Mouse (Mus musculus) E14TG2a.4 (cell line): ENCODE data around the gene Hdac4.

Experiments used
- H3K27me3 ChIP-seq: 2 replicates; pipeline ENCODE4 v1.6.1; 2014; ENCODE audit warnings: low read length, control low read depth; ENCODE audit not compliant: insufficient read depth
- H3K36me3 ChIP-seq: 2 replicates; pipeline ENCODE4 v1.6.1; 2014; ENCODE audit warnings: low read length, control low read depth; ENCODE audit not compliant: insufficient read depth
- H3K4me1 ChIP-seq: replicated peaks from 2 replicates; pipeline ENCODE4 v1.6.1; 2014; ENCODE audit warnings: low read depth, low read length, control low read depth
- H3K4me3 ChIP-seq: replicated peaks from 2 replicates; pipeline ENCODE4 v1.5.1; 2014; ENCODE audit warnings: mild to moderate bottlenecking, low read length
- H3K9me3 ChIP-seq: 2 replicates; pipeline ENCODE4 v1.6.1; 2014; ENCODE audit warnings: low read length, control low read depth
- CTCF ChIP-seq: conservative IDR thresholded peaks from 2 replicates; pipeline ENCODE4 v1.5.1; 2014; ENCODE audit warnings: low read length
- NANOG ChIP-seq: IDR thresholded peaks from 2 replicates; pipeline ENCODE4 v1.6.1; 2014; ENCODE audit warnings: borderline replicate concordance, low read length, mixed read lengths
- POU5F1 ChIP-seq: IDR thresholded peaks from 2 replicates; pipeline ENCODE4 v1.6.1; 2014; ENCODE audit warnings: low read length, borderline replicate concordance

Gene Hdac4

GRCm38 (mm10) chr1:92180141-92181137 is 15.1 kb downstream of the Hdac4 start:
- no peaks in the 10 kb centered on the region for H3K9me3 ChIP-seq
- no peaks in the 10 kb centered on the region for H3K27me3 ChIP-seq
- H3K4me1 ChIP-seq, result peaks cover 75% of the 10 kb centered on the region
- H3K4me3 ChIP-seq, result peak overlapping the region; percentile 87
- H3K36me3 ChIP-seq, result peaks cover 24% of the 10 kb centered on the region
- TF ChIP-seq POU5F1, result no peak

GRCm38 (mm10) chr1:92179489-92180006 is 16.0 kb downstream of the Hdac4 start:
- Histone ChIP-seq H3K4me3 (peak overlapping the region; percentile 86), H3K9me3 (no peaks in the 10 kb centered on the region), H3K4me1 (peaks cover 81% of the 10 kb centered on the region), H3K36me3 (peaks cover 32% of the 10 kb centered on the region), H3K27me3 (no peaks in the 10 kb centered on the region)
- no peak for TF ChIP-seq NANOG
- TF ChIP-seq POU5F1, result no peak
- no peak for TF ChIP-seq CTCF

GRCm38 (mm10) chr1:92179070-92179469 is 16.4 kb downstream of the Hdac4 start:
- Histone ChIP-seq H3K27me3 (no peaks in the 10 kb centered on the region), H3K9me3 (no peaks in the 10 kb centered on the region), H3K4me3 (peak overlapping the region; percentile 86), H3K4me1 (peaks cover 79% of the 10 kb centered on the region), H3K36me3 (peaks cover 33% of the 10 kb centered on the region)
- no peak for TF ChIP-seq NANOG
- TF ChIP-seq CTCF, result no peak
- TF ChIP-seq POU5F1, result no peak

- Histone ChIP-seq H3K27me3 (no peaks in the 10 kb centered on the region), H3K4me3 (peak overlapping the region; percentile 86), H3K4me1 (peaks cover 79% of the 10 kb centered on the region), H3K36me3 (peaks cover 39% of the 10 kb centered on the region), H3K9me3 (no peaks in the 10 kb centered on the region)
- peak; percentile 26; the same call in 1 of the 2 replicates for TF ChIP-seq CTCF
- no peak for TF ChIP-seq POU5F1
- no peak for TF ChIP-seq NANOG
Observed at GRCm38 (mm10) chr1:92178021-92178895, 17.2 kb downstream of the Hdac4 start.

GRCm38 (mm10) chr1:92177599-92177998 is 17.9 kb downstream of the Hdac4 start:
- TF ChIP-seq NANOG (no peak), CTCF (no peak), POU5F1 (no peak)
- peaks cover 46% of the 10 kb centered on the region for H3K36me3 ChIP-seq
- no peaks in the 10 kb centered on the region for H3K9me3 ChIP-seq
- H3K27me3 ChIP-seq, result no peaks in the 10 kb centered on the region
- no peak overlapping the region for H3K4me3 ChIP-seq
- H3K4me1 ChIP-seq, result peaks cover 79% of the 10 kb centered on the region

GRCm38 (mm10) chr1:92177196-92177595 is 18.3 kb downstream of the Hdac4 start:
- Histone ChIP-seq H3K9me3 (no peaks in the 10 kb centered on the region), H3K4me3 (no peak overlapping the region), H3K36me3 (peaks cover 50% of the 10 kb centered on the region), H3K4me1 (peaks cover 79% of the 10 kb centered on the region), H3K27me3 (no peaks in the 10 kb centered on the region)
- TF ChIP-seq CTCF (no peak), POU5F1 (no peak), NANOG (no peak)

GRCm38 (mm10) chr1:92175266-92175665 is 20.2 kb downstream of the Hdac4 start:
- H3K4me1 ChIP-seq, result peaks cover 85% of the 10 kb centered on the region
- TF ChIP-seq NANOG, result no peak
- TF ChIP-seq CTCF, result no peak
- H3K36me3 ChIP-seq, result peaks cover 68% of the 10 kb centered on the region
- no peaks in the 10 kb centered on the region for H3K9me3 ChIP-seq
- H3K27me3 ChIP-seq, result no peaks in the 10 kb centered on the region
- H3K4me3 ChIP-seq, result no peak overlapping the region

- Histone ChIP-seq H3K4me1 (peaks cover 89% of the 10 kb centered on the region), H3K27me3 (no peaks in the 10 kb centered on the region), H3K36me3 (peaks cover 71% of the 10 kb centered on the region), H3K4me3 (no peak overlapping the region), H3K9me3 (no peaks in the 10 kb centered on the region)
- TF ChIP-seq NANOG (no peak), POU5F1 (no peak), CTCF (no peak)
Observed at GRCm38 (mm10) chr1:92174898-92175255, 20.6 kb downstream of the Hdac4 start.
